Mouse (Mus musculus): ENCODE measurements around the gene Ensa. TPM values are rescaled to one million over a fixed set of nuclear protein-coding genes. Genes with fewer than 3 reads are reported as not detected.
"Not testable (repeated sequence)": the region's sequence is repeated elsewhere in the genome, so short reads cannot be mapped to it uniquely, and the experiment has no call there.

Gene Ensa
- polyA plus RNA-seq, 1 experiment from 2014 or later = 89.9 TPM

GRCm38 (mm10) chr3:95668589-95669308 lies 44.0 kb downstream of the Ensa start:
- 86% methylated on average over 7 of the region's 7 CpGs for WGBS
- Histone ChIP-seq H3K4me3 (no peak overlapping the region), H3K27me3 (ENCODE audit: insufficient read depth, poor library complexity, severe bottlenecking) (no peaks in the 10 kb centered on the region), H3K36me3 (peaks cover 84% of the 10 kb centered on the region), H3K4me1 (replicated peaks) (peaks cover 57% of the 10 kb centered on the region), H3K27ac (peak overlapping the region; percentile 75; the same call in 1 of the 2 replicates), H3K9me3 (no peaks in the 10 kb centered on the region)
- DNase-seq (ENCODE audit: low spot score) = no peak

- H3K36me3 ChIP-seq = peaks cover 84% of the 10 kb centered on the region
- no peak overlapping the region for H3K27ac ChIP-seq
- no peak overlapping the region for H3K4me3 ChIP-seq
- no peaks in the 10 kb centered on the region for H3K9me3 ChIP-seq
- no peaks in the 10 kb centered on the region for H3K27me3 ChIP-seq (ENCODE audit: insufficient read depth, poor library complexity, severe bottlenecking)
- H3K4me1 ChIP-seq (replicated peaks) = peaks cover 61% of the 10 kb centered on the region
- DNase-seq (ENCODE audit: low spot score) = no peak
- WGBS = 93% methylated on average over 3 of the region's 3 CpGs
Observed at GRCm38 (mm10) chr3:95669309-95669665, 44.5 kb downstream of the Ensa start.

- DNase-seq (ENCODE audit: low spot score); H3K4me3 ChIP-seq; H3K27me3 ChIP-seq (ENCODE audit: insufficient read depth, poor library complexity, severe bottlenecking); H3K9me3 ChIP-seq; H3K27ac ChIP-seq: not testable (repeated sequence)
- Histone ChIP-seq H3K36me3 (peaks cover 74% of the 10 kb centered on the region), H3K4me1 (replicated peaks) (peaks cover 66% of the 10 kb centered on the region)
- WGBS = 96% methylated on average over 3 of the region's 3 CpGs
Observed at GRCm38 (mm10) chr3:95670419-95670818, 45.6 kb downstream of the Ensa start.

GRCm38 (mm10) chr3:95671201-95671600 lies 46.4 kb downstream of the Ensa start:
- Histone ChIP-seq H3K27me3 (ENCODE audit: insufficient read depth, poor library complexity, severe bottlenecking) (no peaks in the 10 kb centered on the region), H3K4me3 (no peak overlapping the region), H3K27ac (no peak overlapping the region), H3K9me3 (no peaks in the 10 kb centered on the region), H3K36me3 (peaks cover 69% of the 10 kb centered on the region), H3K4me1 (replicated peaks) (peaks cover 68% of the 10 kb centered on the region)
- no peak for DNase-seq (ENCODE audit: low spot score)
- WGBS = 92% methylated on average over 5 of the region's 5 CpGs

- 58% methylated on average over 3 of the region's 3 CpGs for WGBS
- Histone ChIP-seq H3K9me3 (no peaks in the 10 kb centered on the region), H3K27ac (0 out of 2 replicates have a peak overlapping the region, but pooled peaks have one; percentile 8), H3K4me3 (no peak overlapping the region), H3K36me3 (peaks cover 75% of the 10 kb centered on the region), H3K27me3 (ENCODE audit: insufficient read depth, poor library complexity, severe bottlenecking) (no peaks in the 10 kb centered on the region), H3K4me1 (replicated peaks) (peaks cover 68% of the 10 kb centered on the region)
- no peak for DNase-seq (ENCODE audit: low spot score)
Observed at GRCm38 (mm10) chr3:95672461-95672860, 47.7 kb downstream of the Ensa start.

GRCm38 (mm10) chr3:95672861-95673706 lies 48.3 kb downstream of the Ensa start:
- Histone ChIP-seq H3K27me3 (ENCODE audit: insufficient read depth, poor library complexity, severe bottlenecking) (no peaks in the 10 kb centered on the region), H3K27ac (peak overlapping the region; percentile 79), H3K4me1 (replicated peaks) (peaks cover 66% of the 10 kb centered on the region), H3K4me3 (no peak overlapping the region), H3K36me3 (peaks cover 73% of the 10 kb centered on the region), H3K9me3 (no peaks in the 10 kb centered on the region)
- DNase-seq (ENCODE audit: low spot score) = no peak
- 52% methylated on average over 10 of the region's 10 CpGs for WGBS

DNA sequence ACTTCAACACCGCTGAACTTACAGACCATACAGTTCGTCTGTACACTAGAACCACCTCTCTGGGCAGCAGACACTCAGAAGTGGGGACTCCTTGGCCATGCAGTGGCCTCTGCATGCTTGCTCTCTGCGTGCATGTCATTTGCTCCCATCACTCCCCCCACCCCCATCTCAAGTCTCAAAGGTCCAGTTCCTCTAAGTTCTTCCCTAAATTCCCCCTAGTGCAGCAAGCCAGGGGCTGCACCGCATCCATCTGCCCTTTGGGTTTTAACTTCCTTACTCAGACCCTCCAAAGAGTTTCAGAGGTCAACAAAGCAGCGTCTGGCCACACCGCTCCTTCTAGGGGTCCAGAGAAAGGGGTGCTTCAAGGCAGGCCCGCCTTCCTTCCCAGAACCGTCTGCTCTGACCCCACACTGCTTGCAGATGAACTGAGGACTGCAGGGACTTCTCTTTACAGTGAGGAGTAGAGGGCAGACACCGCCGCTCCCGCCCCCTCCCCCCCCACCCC lies 49.0 kb downstream of the Ensa start:
- H3K4me1 ChIP-seq (replicated peaks) = peaks cover 59% of the 10 kb centered on the region
- no peak for DNase-seq (ENCODE audit: low spot score)
- H3K27me3 ChIP-seq (ENCODE audit: insufficient read depth, poor library complexity, severe bottlenecking) = no peaks in the 10 kb centered on the region
- H3K9me3 ChIP-seq = no peaks in the 10 kb centered on the region
- H3K36me3 ChIP-seq = peaks cover 66% of the 10 kb centered on the region
- 24% methylated on average over 11 of the region's 11 CpGs for WGBS
- H3K27ac ChIP-seq = peak overlapping the region; percentile 79
- H3K4me3 ChIP-seq = peak overlapping the region; percentile 11; the same call in 1 of the 2 replicates

DNA sequence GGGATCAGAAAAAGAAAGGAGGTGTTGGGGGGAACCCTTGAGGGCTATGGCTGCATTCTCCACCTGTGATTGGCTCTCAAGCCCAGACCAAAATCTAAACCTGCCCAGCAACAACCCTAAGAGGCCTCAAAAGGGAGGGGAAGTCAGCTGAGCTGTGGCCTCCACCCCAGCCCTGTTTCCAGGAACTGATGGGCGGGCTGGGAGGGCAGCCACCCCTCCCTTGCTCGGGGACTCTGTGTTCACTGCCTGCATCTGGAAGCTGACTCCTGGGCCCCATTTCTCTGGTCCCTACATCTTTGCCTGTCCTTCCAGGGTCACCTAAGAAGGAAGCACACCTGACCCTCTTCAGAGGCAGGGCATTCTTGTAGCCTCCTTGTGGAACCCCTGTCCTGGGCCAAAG lies 49.4 kb downstream of the Ensa start:
- Histone ChIP-seq H3K4me1 (replicated peaks) (peaks cover 59% of the 10 kb centered on the region), H3K27ac (peak overlapping the region; percentile 79), H3K4me3 (peak overlapping the region; percentile 11; the same call in 1 of the 2 replicates), H3K36me3 (peaks cover 61% of the 10 kb centered on the region), H3K9me3 (no peaks in the 10 kb centered on the region), H3K27me3 (ENCODE audit: insufficient read depth, poor library complexity, severe bottlenecking) (no peaks in the 10 kb centered on the region)
- 22% methylated on average over 2 of the region's 2 CpGs for WGBS
- DNase-seq (ENCODE audit: low spot score) = peak; percentile 53

DNA sequence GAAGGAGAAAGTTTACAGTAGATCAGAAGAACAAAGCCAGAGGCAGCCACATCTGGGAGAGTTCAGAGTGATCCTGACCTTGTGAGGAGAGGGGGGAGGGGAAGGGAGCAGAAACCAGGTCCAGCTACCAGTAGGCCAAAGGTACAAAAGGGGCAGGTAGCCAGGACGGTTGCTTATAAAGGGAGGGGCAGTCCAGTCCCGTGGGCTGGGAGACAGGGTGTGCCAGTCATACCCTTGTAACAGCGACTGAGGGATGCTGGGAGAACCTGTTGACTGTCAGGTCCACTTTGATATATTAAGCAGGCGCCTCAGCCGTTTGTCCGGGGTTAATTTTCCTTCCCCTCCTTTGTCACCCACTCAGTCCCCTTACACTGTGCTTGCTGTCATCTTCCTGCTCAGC lies 50.0 kb downstream of the Ensa start:
- H3K4me1 ChIP-seq (replicated peaks) = peaks cover 59% of the 10 kb centered on the region
- H3K9me3 ChIP-seq = no peaks in the 10 kb centered on the region
- H3K4me3 ChIP-seq = no peak overlapping the region
- no peak for DNase-seq (ENCODE audit: low spot score)
- 28% methylated on average over 6 of the region's 6 CpGs for WGBS
- H3K27ac ChIP-seq = peak overlapping the region; percentile 79
- peaks cover 58% of the 10 kb centered on the region for H3K36me3 ChIP-seq
- H3K27me3 ChIP-seq (ENCODE audit: insufficient read depth, poor library complexity, severe bottlenecking) = no peaks in the 10 kb centered on the region

GRCm38 (mm10) chr3:95675301-95676092 lies 50.7 kb downstream of the Ensa start:
- WGBS = 20% methylated on average over 8 of the region's 8 CpGs
- H3K27ac ChIP-seq = peak overlapping the region; percentile 79
- DNase-seq (ENCODE audit: low spot score) = peak; percentile 62
- peaks cover 55% of the 10 kb centered on the region for H3K36me3 ChIP-seq
- no peaks in the 10 kb centered on the region for H3K9me3 ChIP-seq
- H3K4me3 ChIP-seq = peak overlapping the region; percentile 4; the same call in 1 of the 2 replicates
- peaks cover 62% of the 10 kb centered on the region for H3K4me1 ChIP-seq (replicated peaks)
- H3K27me3 ChIP-seq (ENCODE audit: insufficient read depth, poor library complexity, severe bottlenecking) = no peaks in the 10 kb centered on the region

GRCm38 (mm10) chr3:95676745-95677419 lies 52.1 kb downstream of the Ensa start:
- Histone ChIP-seq H3K27ac (no peak overlapping the region), H3K27me3 (ENCODE audit: insufficient read depth, poor library complexity, severe bottlenecking) (no peaks in the 10 kb centered on the region), H3K9me3 (no peaks in the 10 kb centered on the region), H3K36me3 (peaks cover 42% of the 10 kb centered on the region), H3K4me1 (replicated peaks) (peaks cover 75% of the 10 kb centered on the region), H3K4me3 (no peak overlapping the region)
- peak; percentile 76 for DNase-seq (ENCODE audit: low spot score)
- 56% methylated on average over 15 of the region's 15 CpGs for WGBS
